Mouse (Mus musculus) natural killer cell, adult 2 months (primary cell): ENCODE data around the gene Ramac.

Source experiments
- DNase-seq, 2 experiments: peaks; one replicate each; pipeline ENCODE4 v3.0.0; 2022; ENCODE audit warnings: low spot score in 2 of 2

Gene Ramac

GRCm38 (mm10) chr7:81762180-81763109 lies at the start of gene Ramac:
TSS of gene Ramac (plus strand) at chr7:81762925.
- peak; percentile 79 to 85 for DNase-seq

- DNase-seq, result no peak
These were observed 44.1 kb upstream of the Ramac start for GRCm38 (mm10) chr7:81718657-81719056.

GRCm38 (mm10) chr7:81719216-81719661 lies 43.5 kb upstream of the Ramac start:
- DNase-seq, result no peak

- no peak for DNase-seq
These were observed 41.5 kb upstream of the Ramac start for GRCm38 (mm10) chr7:81721271-81721670.

GRCm38 (mm10) chr7:81723851-81724250 lies 38.9 kb upstream of the Ramac start:
- DNase-seq, result no peak

GRCm38 (mm10) chr7:81725986-81726727 lies 36.6 kb upstream of the Ramac start:
- DNase-seq, result no peak

GRCm38 (mm10) chr7:81726728-81727005 lies 36.1 kb upstream of the Ramac start:
- DNase-seq, result no peak

- no peak for DNase-seq
These were observed 35.0 kb upstream of the Ramac start for GRCm38 (mm10) chr7:81727716-81728115.

GRCm38 (mm10) chr7:81729787-81730186 lies 32.9 kb upstream of the Ramac start:
- no peak for DNase-seq

- DNase-seq, result no peak
These were observed 31.5 kb upstream of the Ramac start for GRCm38 (mm10) chr7:81731181-81731651.

- DNase-seq, result no peak
These were observed 30.3 kb upstream of the Ramac start for GRCm38 (mm10) chr7:81732183-81733089.

- no peak for DNase-seq
These were observed 27.3 kb upstream of the Ramac start for GRCm38 (mm10) chr7:81735300-81736048.

GRCm38 (mm10) chr7:81738720-81739385 lies 23.9 kb upstream of the Ramac start:
- DNase-seq, result no peak

GRCm38 (mm10) chr7:81740010-81740409 lies 22.7 kb upstream of the Ramac start:
- DNase-seq, result no peak

GRCm38 (mm10) chr7:81744145-81744544 lies 18.6 kb upstream of the Ramac start:
- no peak for DNase-seq

- DNase-seq, result no peak
These were observed 14.8 kb upstream of the Ramac start for GRCm38 (mm10) chr7:81747956-81748355.

GRCm38 (mm10) chr7:81763110-81763845 lies 553 bp downstream of the Ramac start:
- DNase-seq, result peak; percentile 42 to 60

GRCm38 (mm10) chr7:81772786-81773539 lies 10.2 kb downstream of the Ramac start:
- DNase-seq, result no peak

- DNase-seq, result no peak
These were observed 12.6 kb downstream of the Ramac start for GRCm38 (mm10) chr7:81775325-81775724.
